Mouse (Mus musculus) liver, embryonic 14.5 days (tissue): Measurements from ENCODE around the gene Hist3h2a. TPM values are rescaled to one million over a fixed set of nuclear protein-coding genes. Genes with fewer than 3 reads are reported as not detected.

Source experiments
- ATAC-seq: fragments of 200-750 bp; cut with Nextera tagmentation; 2 replicates; pipeline ENCODE4 v1.8.0; 2017; ENCODE audit warnings: moderate number of reproducible peaks, mild to moderate bottlenecking, moderate library complexity; ENCODE audit not compliant: insufficient read depth
- DNase-seq, 3 experiments: peaks; one replicate each; pipeline ENCODE4 v3.0.0-alpha.2; 2012 to 2013; ENCODE audit warnings: low read depth in 3 of 3, low spot score in 3 of 3
- H3K27ac ChIP-seq: fragments of 300-500 bp; sonication (generic); 2 replicates; pipeline ENCODE4 v1.5.1; 2014; ENCODE audit warnings: moderate library complexity, mild to moderate bottlenecking, control low read depth, inconsistent platforms
- H3K27me3 ChIP-seq: fragments of 300-500 bp; sonication (generic); 2 replicates; pipeline ENCODE4 v1.6.1; 2014; ENCODE audit warnings: mild to moderate bottlenecking, low read length, moderate library complexity; ENCODE audit not compliant: control insufficient read depth, insufficient read depth
- H3K36me3 ChIP-seq: fragments of 300-500 bp; sonication (generic); replicated peaks from 2 replicates; pipeline ENCODE4 v1.6.1; 2014; ENCODE audit warnings: low read depth; ENCODE audit not compliant: control insufficient read depth, insufficient read depth
- H3K4me1 ChIP-seq, 2 experiments: fragments of 200-500 bp in 1 of 2; fragments of 300-500 bp in 1 of 2; sonication (generic) in 1 of 2; replicated peaks; 2 replicates each; pipeline ENCODE4 v1.6.1; 2012 to 2014; ENCODE audit warnings: antibody characterized with exemption in 1 of 2, inconsistent platforms in 1 of 2, low read length in 1 of 2; ENCODE audit not compliant: control insufficient read depth in 2 of 2, insufficient read depth in 2 of 2
- H3K4me2 ChIP-seq: fragments of 300-500 bp; sonication (generic); 2 replicates; pipeline ENCODE4 v1.6.1; 2014; ENCODE audit warnings: low read depth, mild to moderate bottlenecking, control low read depth, moderate library complexity
- H3K4me3 ChIP-seq, 2 experiments: fragments of 200-500 bp in 1 of 2; fragments of 300-500 bp in 1 of 2; sonication (generic) in 1 of 2; 2 replicates each; pipeline ENCODE4 v1.5.1; 2012 to 2014; ENCODE audit warnings: low read depth in 2 of 2, low read length in 2 of 2, mild to moderate bottlenecking in 2 of 2, control low read depth in 1 of 2, inconsistent platforms in 1 of 2, moderate library complexity in 1 of 2; ENCODE audit not compliant: insufficient read depth in 1 of 2
- H3K9ac ChIP-seq: fragments of 300-500 bp; sonication (generic); replicated peaks from 2 replicates; pipeline ENCODE4 v1.6.1; 2014; ENCODE audit warnings: mild to moderate bottlenecking, control low read depth, moderate library complexity
- H3K9me3 ChIP-seq: fragments of 300-500 bp; sonication (generic); 2 replicates; pipeline ENCODE4 v1.6.1; 2016; ENCODE audit warnings: low read length, mixed read lengths; ENCODE audit not compliant: control insufficient read depth
- CTCF ChIP-seq: IDR thresholded peaks from 2 replicates; pipeline ENCODE4 v1.5.1; 2016; ENCODE audit warnings: antibody characterized with exemption, low read depth, control low read depth
- EP300 ChIP-seq: IDR thresholded peaks from 2 replicates; pipeline ENCODE4 v1.6.1; 2016; ENCODE audit warnings: antibody characterized with exemption, low read depth
- whole genome bisulfite sequencing: fragments of 180-500 bp; shearing (Covaris S2); extraction: QIAGEN DNeasy Blood & Tissue Kit; methylation state at CpG from one replicate; pipeline ENCODE4 v1.1.7; 2014; ENCODE audit not compliant: insufficient replicate concordance; 5-methylcytosine and 5-hydroxymethylcytosine counted together
- polyA plus RNA-seq, 2 experiments: library from polyadenylated mRNA; depleted of rRNA in 1 of 2; stranded (reverse) in 1 of 2; unstranded in 1 of 2; fragments of >200 nt; fragmentation: Nextera tagmentation in 1 of 2; extraction: Ambion mirVana in 1 of 2; gene quantifications; 2 replicates each; pipeline versions ENCODE4 v1.2.1 to v1.2.3; 2012 to 2014

Hist3h2a gene
- polyA plus RNA-seq, 2 experiments = 11.0 to 13.5 TPM

GRCm38 (mm10) chr11:58931576-58931975, 22.9 kb upstream of the Hist3h2a start:
- ATAC-seq (no peak), DNase-seq (no peak)
- Histone ChIP-seq H3K36me3 (peaks cover 38% of the 10 kb centered on the region), H3K27ac (peak overlapping the region; percentile 67; the same call in 1 of the 2 replicates), H3K27me3 (no peaks in the 10 kb centered on the region), H3K4me3 (no peak overlapping the region), H3K4me2 (no peak overlapping the region), H3K4me1 (peaks cover 33 to 34% of the 10 kb centered on the region in 2 experiments), H3K9ac (no peak overlapping the region), H3K9me3 (no peaks in the 10 kb centered on the region)
- WGBS = 74% methylated on average over 4 of the region's 4 CpGs
- TF ChIP-seq CTCF = peak; percentile 60
- no peak for TF ChIP-seq EP300

GRCm38 (mm10) chr11:58937909-58938308, 16.6 kb upstream of the Hist3h2a start:
- peak overlapping the region; percentile 93 for H3K4me2 ChIP-seq
- peaks cover 23% of the 10 kb centered on the region for H3K36me3 ChIP-seq
- WGBS = 3% methylated on average over 13 of the region's 13 CpGs
- no peaks in the 10 kb centered on the region; the same call in 1 of the 2 replicates for H3K27me3 ChIP-seq
- H3K4me3 ChIP-seq = peak overlapping the region; percentile 74 to 84
- TF ChIP-seq CTCF = no peak
- no peak for TF ChIP-seq EP300
- ATAC-seq (peak; percentile 25; the same call in 1 of the 2 replicates), DNase-seq (no peak)
- peak overlapping the region; percentile 83; the same call in 1 of the 2 replicates for H3K27ac ChIP-seq
- H3K4me1 ChIP-seq = peaks cover 9 to 14% of the 10 kb centered on the region in 2 experiments
- H3K9ac ChIP-seq = peak overlapping the region; percentile 87
- H3K9me3 ChIP-seq = no peaks in the 10 kb centered on the region

- Histone ChIP-seq H3K9me3 (no peaks in the 10 kb centered on the region), H3K27ac (peak within 1 kb of the TSS; percentile 83), H3K9ac (peak within 1 kb of the TSS; percentile 87), H3K4me1 (peaks cover 9 to 14% of the 10 kb centered on the region in 2 experiments), H3K4me3 (peak within 1 kb of the TSS; percentile 74 to 84), H3K4me2 (peak within 1 kb of the TSS; percentile 93), H3K27me3 (peaks cover 2% of the 10 kb centered on the region), H3K36me3 (peaks cover 17% of the 10 kb centered on the region)
- TF ChIP-seq CTCF = no peak; the same call in 1 of the 2 replicates
- peak; percentile 91 for TF ChIP-seq EP300
- DNase-seq = peak in 2 of 3 experiments; percentile 75 to 78
- ATAC-seq = peak; percentile 98
- under 1% methylated on average over 87 of the region's 95 CpGs for WGBS
Measured at GRCm38 (mm10) chr11:58938322-58939087, 16.0 kb upstream of the Hist3h2a start, which contains the start of gene Rnf187. TSS of gene Rnf187 (minus strand) at chr11:58938916.

- Histone ChIP-seq H3K4me2 (peak overlapping the region; percentile 93), H3K27me3 (peaks cover 6% of the 10 kb centered on the region), H3K4me1 (peaks cover 9 to 14% of the 10 kb centered on the region in 2 experiments), H3K4me3 (peak overlapping the region; percentile 74 to 84), H3K9ac (peak overlapping the region; percentile 47), H3K9me3 (no peaks in the 10 kb centered on the region), H3K27ac (no peak overlapping the region), H3K36me3 (peaks cover 12% of the 10 kb centered on the region)
- ATAC-seq (no peak), DNase-seq (no peak)
- 19% methylated on average over 6 of the region's 6 CpGs for WGBS
- TF ChIP-seq CTCF = 0 out of 2 replicates have a peak, but pooled peaks have one; percentile 12
- TF ChIP-seq EP300 = no peak
Measured at GRCm38 (mm10) chr11:58939088-58939439, 15.4 kb upstream of the Hist3h2a start.

- no peak overlapping the region for H3K4me2 ChIP-seq
- H3K36me3 ChIP-seq = no peaks in the 10 kb centered on the region
Measured at GRCm38 (mm10) chr11:58944136-58944535, 10.3 kb upstream of the Hist3h2a start.

More at GRCm38 (mm10) chr11:58944136-58944535, 10.3 kb upstream of the Hist3h2a start:
- WGBS = 65% methylated on average over 5 of the region's 5 CpGs
- no peaks in the 10 kb centered on the region for H3K9me3 ChIP-seq
- H3K27me3 ChIP-seq = peaks cover 32% of the 10 kb centered on the region
- no peak for TF ChIP-seq EP300
- TF ChIP-seq CTCF = no peak
- no peak overlapping the region for H3K9ac ChIP-seq
- no peak overlapping the region for H3K27ac ChIP-seq
- no peak for ATAC-seq
- peaks cover 11 to 22% of the 10 kb centered on the region in 2 experiments for H3K4me1 ChIP-seq
- no peak overlapping the region for H3K4me3 ChIP-seq
- DNase-seq = no peak
